Mouse (Mus musculus) lung, embryonic 14.5 days (tissue): ENCODE measurements around the gene Bag3. TPM values are rescaled to one million over a fixed set of nuclear protein-coding genes. Genes with fewer than 3 reads are reported as not detected.

Experiments used
- ATAC-seq: fragments of 200-750 bp; cut with Nextera tagmentation; 2 replicates; pipeline ENCODE4 v1.8.0; 2017; ENCODE audit warnings: mild to moderate bottlenecking, moderate TSS enrichment, moderate library complexity; ENCODE audit not compliant: insufficient read depth
- DNase-seq: peaks from one replicate; pipeline ENCODE4 v3.0.0-alpha.2; 2015
- H3K27ac ChIP-seq: fragments of 300-500 bp; sonication (generic); 2 replicates; pipeline ENCODE4 v1.5.1; 2014; ENCODE audit warnings: low read depth, mild to moderate bottlenecking, moderate library complexity
- H3K27me3 ChIP-seq: fragments of 300-500 bp; sonication (generic); 2 replicates; pipeline ENCODE4 v1.6.1; 2014; ENCODE audit warnings: low read length, control low read depth; ENCODE audit not compliant: insufficient read depth
- H3K36me3 ChIP-seq: fragments of 300-500 bp; sonication (generic); 2 replicates; pipeline ENCODE4 v1.6.1; 2014; ENCODE audit warnings: control low read depth; ENCODE audit not compliant: insufficient read depth
- H3K4me1 ChIP-seq: fragments of 300-500 bp; sonication (generic); 2 replicates; pipeline ENCODE4 v1.6.1; 2014; ENCODE audit warnings: antibody characterized with exemption, control low read depth; ENCODE audit not compliant: insufficient read depth
- H3K4me2 ChIP-seq: fragments of 300-500 bp; sonication (generic); 2 replicates; pipeline ENCODE4 v1.6.1; 2014; ENCODE audit warnings: mild to moderate bottlenecking
- H3K4me3 ChIP-seq: fragments of 300-500 bp; sonication (generic); 2 replicates; pipeline ENCODE4 v1.5.1; 2014; ENCODE audit warnings: low read depth, low read length
- H3K9ac ChIP-seq: fragments of 300-500 bp; sonication (generic); 2 replicates; pipeline ENCODE4 v1.6.1; 2014
- H3K9me3 ChIP-seq: fragments of 300-500 bp; sonication (generic); 2 replicates; pipeline ENCODE4 v1.6.1; 2016; ENCODE audit warnings: low read depth, low read length, control low read depth
- CTCF ChIP-seq: IDR thresholded peaks from 2 replicates; pipeline ENCODE4 v1.5.1; 2016; ENCODE audit warnings: antibody characterized with exemption, low read depth
- WGBS: fragments of 180-500 bp; shearing (Covaris S2); extraction: QIAGEN DNeasy Blood & Tissue Kit; methylation state at CpG from one replicate; pipeline ENCODE4 v1.1.7; 2014; 5-methylcytosine and 5-hydroxymethylcytosine counted together
- polyA plus RNA-seq: library from polyadenylated mRNA; unstranded; fragments of >200 nt; fragmentation: Nextera tagmentation; extraction: Ambion mirVana; gene quantifications from 2 replicates; pipeline ENCODE4 v1.2.1, GENCODE M21; 2014

Bag3 gene
- polyA plus RNA-seq, 1 experiment from 2014 or later, result 20.9 TPM

GRCm38 (mm10) chr7:128579381-128579780, 56.0 kb downstream of the Bag3 start:
- 70% methylated on average over 2 of the region's 2 CpGs for WGBS
- H3K4me2 ChIP-seq, result no peak overlapping the region

DNA sequence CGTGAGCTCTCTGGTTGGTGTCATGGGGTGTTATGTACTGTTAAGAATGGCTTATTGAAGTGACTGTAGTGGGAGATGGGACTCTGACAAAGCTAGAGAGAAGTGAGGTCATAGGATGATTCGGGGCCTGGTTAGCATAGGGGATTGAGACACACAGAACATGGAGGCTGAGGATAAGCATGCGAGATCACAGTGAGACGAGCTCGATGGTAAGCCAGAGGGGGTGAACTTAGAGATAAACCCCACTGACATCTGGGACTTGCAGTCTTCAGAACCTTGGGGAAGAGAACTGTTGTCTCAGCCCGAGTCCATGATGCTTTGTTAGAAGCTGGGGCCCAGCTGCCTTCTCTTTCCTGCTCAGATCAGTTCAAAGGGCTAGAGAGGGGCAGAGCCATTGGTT, 56.9 kb downstream of the Bag3 start:
- Histone ChIP-seq H3K4me1 (no peaks in the 10 kb centered on the region; the same call in 1 of the 2 replicates), H3K36me3 (no peaks in the 10 kb centered on the region), H3K27ac (no peak overlapping the region), H3K4me2 (no peak overlapping the region), H3K9me3 (no peaks in the 10 kb centered on the region), H3K9ac (no peak overlapping the region), H3K4me3 (no peak overlapping the region), H3K27me3 (no peaks in the 10 kb centered on the region)
- ATAC-seq (no peak), DNase-seq (no peak)
- WGBS, result 85% methylated on average over 6 of the region's 6 CpGs
- no peak for TF ChIP-seq CTCF

More at GRCm38 (mm10) chr7:128579381-128579780, 56.0 kb downstream of the Bag3 start:
- no peak overlapping the region for H3K27ac ChIP-seq
- H3K27me3 ChIP-seq, result no peaks in the 10 kb centered on the region
- TF ChIP-seq CTCF, result no peak
- no peaks in the 10 kb centered on the region for H3K36me3 ChIP-seq
- H3K4me1 ChIP-seq, result no peaks in the 10 kb centered on the region; the same call in 1 of the 2 replicates
- DNase-seq (no peak), ATAC-seq (no peak)
- no peak overlapping the region for H3K4me3 ChIP-seq
- no peaks in the 10 kb centered on the region for H3K9me3 ChIP-seq
- H3K9ac ChIP-seq, result no peak overlapping the region

GRCm38 (mm10) chr7:128581864-128582484, 58.6 kb downstream of the Bag3 start:
- H3K4me3 ChIP-seq, result no peak overlapping the region
- no peaks in the 10 kb centered on the region for H3K9me3 ChIP-seq
- no peak for TF ChIP-seq CTCF
- WGBS, result 62% methylated on average over 15 of the region's 15 CpGs
- no peak overlapping the region for H3K27ac ChIP-seq
- H3K4me1 ChIP-seq, result no peaks in the 10 kb centered on the region
- H3K9ac ChIP-seq, result no peak overlapping the region
- no peaks in the 10 kb centered on the region for H3K27me3 ChIP-seq
- no peak overlapping the region for H3K4me2 ChIP-seq
- no peaks in the 10 kb centered on the region for H3K36me3 ChIP-seq
- ATAC-seq (no peak), DNase-seq (peak; percentile 74)

DNA sequence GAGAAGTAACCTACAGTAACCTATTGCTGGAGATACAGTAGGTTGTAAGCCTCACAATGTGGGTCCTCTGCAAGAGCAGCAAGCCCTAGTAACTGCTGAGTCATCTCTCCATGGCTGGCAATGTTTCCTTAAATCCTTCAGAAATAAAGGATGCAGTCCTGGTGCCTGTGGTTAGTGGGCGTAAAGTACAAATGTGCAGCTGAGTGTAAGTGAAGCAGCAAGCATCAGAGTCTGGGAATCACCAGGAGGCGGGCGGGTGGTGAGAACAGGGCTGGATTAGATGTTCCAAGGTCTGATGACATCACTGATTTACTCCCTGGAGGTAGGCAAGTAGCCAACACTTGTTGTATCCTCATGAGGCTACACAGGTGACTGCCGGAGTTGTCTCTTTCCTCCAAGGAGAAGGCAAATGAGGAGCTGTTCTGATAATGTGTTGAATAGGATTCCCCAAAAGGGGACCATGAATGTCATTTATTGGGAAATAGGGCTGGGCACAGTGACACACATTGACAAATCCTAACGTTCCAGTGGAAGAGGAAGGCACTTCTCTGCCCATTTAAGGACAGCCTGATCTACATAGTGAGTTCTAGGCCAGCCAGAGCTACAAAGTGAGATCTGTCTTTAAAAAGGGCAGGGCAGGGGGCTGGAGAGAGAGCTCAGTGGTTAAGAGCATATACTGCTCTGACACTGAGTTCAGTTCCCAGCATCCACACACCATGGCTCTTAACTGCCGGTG, 60.0 kb downstream of the Bag3 start:
- 71% methylated on average over 6 of the region's 6 CpGs for WGBS
- DNase-seq, result peak; percentile 24
- H3K9me3 ChIP-seq, result no peaks in the 10 kb centered on the region
- ATAC-seq, result no peak
- no peak overlapping the region for H3K27ac ChIP-seq
- no peak overlapping the region for H3K9ac ChIP-seq
- no peak overlapping the region for H3K4me3 ChIP-seq
- no peaks in the 10 kb centered on the region for H3K36me3 ChIP-seq
- no peaks in the 10 kb centered on the region for H3K4me1 ChIP-seq
- no peak overlapping the region for H3K4me2 ChIP-seq
- no peaks in the 10 kb centered on the region for H3K27me3 ChIP-seq
- TF ChIP-seq CTCF, result no peak

DNA sequence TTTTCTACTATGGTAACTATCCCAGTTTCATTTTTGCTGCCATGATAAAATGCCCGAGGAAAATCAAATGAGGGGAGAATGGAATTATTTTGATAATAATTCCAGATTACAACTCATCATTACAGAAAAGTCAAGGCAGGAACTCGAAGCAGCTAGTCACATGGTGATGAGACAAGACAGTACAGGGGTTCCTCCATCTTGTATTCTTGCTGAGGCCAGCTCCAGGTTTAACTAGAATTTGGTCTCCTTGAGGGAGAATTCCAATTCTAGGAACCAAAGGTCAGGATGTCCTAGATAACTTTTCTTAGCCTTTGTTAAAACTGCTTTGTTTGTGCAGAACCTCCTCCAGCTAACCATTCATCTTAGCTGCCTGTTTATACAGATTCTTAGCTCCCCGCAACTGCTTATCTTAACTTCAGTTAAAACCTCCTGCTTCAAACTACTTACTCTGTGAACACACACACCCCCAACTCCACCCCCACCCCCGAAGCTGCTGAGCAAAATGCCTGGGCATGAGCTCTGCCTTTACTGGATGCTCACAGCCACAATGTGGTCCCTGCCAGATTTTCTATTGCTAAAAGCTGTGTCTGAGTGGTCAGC, 64.0 kb downstream of the Bag3 start:
- Histone ChIP-seq H3K4me2 (no peak overlapping the region), H3K4me3 (no peak overlapping the region), H3K9me3 (no peaks in the 10 kb centered on the region), H3K27me3 (no peaks in the 10 kb centered on the region), H3K4me1 (peaks cover 10% of the 10 kb centered on the region), H3K36me3 (no peaks in the 10 kb centered on the region), H3K27ac (no peak overlapping the region), H3K9ac (no peak overlapping the region)
- ATAC-seq, result no peak
- 36% methylated on average over 4 of the region's 4 CpGs for WGBS
- TF ChIP-seq CTCF, result no peak
- DNase-seq, result no peak

DNA sequence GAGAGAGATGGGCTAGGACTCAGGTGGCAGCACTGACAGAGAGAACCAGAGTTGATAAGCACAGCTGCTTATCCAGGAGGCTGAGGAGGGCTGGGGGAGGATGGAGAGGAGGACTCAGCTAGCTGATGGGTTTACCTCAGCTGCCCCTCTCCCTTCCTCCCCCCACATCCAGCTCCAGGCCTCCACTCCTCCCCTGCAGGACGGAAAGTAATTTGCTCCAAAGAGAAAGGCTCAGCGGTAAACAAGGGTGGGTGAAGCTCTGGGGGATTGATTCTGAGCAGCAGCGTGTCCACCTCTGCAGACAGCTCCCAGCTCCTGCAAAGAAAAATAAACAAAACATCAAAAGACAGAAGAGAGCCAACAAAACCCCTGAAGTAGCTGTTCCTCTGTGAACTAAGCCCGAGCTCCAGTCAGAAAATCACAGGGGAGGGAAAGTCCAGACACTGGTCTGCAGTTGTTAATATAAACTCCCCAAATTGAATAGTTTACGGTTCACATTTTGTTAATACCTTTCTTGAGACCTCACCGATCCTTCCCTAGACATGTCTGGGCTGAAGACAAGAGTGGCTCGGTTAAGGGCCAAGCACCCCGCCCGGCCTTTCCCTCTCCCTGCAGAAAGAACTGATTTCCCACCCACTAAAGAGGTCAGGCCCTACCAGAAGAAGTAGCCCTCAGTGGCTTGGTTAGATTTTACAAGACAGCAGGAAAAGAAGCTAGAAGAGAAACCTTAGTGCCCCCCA, 68.1 kb downstream of the Bag3 start:
- H3K9ac ChIP-seq, result no peak overlapping the region
- peak; percentile 51 for ATAC-seq

More for the DNA sequence above, 68.1 kb downstream of the Bag3 start:
- H3K36me3 ChIP-seq, result no peaks in the 10 kb centered on the region
- peak overlapping the region; percentile 67 for H3K27ac ChIP-seq
- peak; percentile 13; the same call in 1 of the 2 replicates for TF ChIP-seq CTCF
- H3K4me2 ChIP-seq, result peak overlapping the region; percentile 58
- H3K4me1 ChIP-seq, result peaks cover 17% of the 10 kb centered on the region
- no peak overlapping the region for H3K4me3 ChIP-seq
- DNase-seq, result peak; percentile 43
- no peaks in the 10 kb centered on the region for H3K27me3 ChIP-seq
- 5% methylated on average over 9 of the region's 9 CpGs for WGBS
- no peaks in the 10 kb centered on the region for H3K9me3 ChIP-seq
